Mouse (Mus musculus): ENCODE measurements around the gene Lypla2.

The Lypla2 gene

DNA sequence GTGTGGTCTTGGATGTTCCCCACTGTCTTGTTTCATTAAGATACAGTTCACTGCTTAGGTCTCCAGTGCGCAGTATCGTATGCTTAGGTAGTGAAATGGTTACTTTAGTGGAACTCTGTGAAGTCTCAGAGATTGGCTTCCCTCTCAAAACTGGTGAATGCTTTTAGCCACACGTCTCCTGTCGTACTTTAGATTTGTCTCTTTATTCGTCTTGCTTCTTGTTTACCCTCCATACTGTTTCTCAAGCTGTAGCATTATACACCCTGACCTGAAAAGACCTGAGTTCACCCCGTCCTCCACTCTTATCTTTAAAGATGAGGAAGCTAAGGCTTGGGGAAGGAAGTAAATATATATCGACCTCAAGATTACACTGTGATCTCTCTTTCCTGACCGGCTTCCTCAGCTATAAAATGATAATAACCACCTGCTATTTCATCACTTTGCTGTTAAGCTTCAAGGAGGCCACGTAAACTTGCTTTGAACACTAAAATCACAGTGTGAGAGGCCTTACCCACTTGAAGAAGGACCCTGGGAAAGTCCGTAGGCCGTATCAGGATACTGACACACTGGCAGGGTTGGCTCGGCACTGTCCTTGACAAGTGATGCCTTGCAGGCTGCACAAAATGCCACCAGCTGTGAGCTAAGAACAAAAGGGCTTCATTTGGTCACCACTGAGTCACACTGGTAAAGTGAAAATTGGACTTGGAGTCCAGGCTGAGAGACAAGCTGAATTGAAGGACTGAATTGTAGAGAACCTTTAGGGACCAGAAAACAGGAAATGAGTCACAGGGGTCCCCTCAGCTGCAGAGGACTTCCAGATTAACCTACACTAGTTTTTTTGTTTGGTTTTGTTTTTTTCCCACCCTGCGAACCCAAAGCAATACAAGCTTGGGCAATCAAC lies 735 bp upstream of the Lypla2 start:
- DNase-seq (ENCODE audit: low spot score in 2 of 2): no peak

DNA sequence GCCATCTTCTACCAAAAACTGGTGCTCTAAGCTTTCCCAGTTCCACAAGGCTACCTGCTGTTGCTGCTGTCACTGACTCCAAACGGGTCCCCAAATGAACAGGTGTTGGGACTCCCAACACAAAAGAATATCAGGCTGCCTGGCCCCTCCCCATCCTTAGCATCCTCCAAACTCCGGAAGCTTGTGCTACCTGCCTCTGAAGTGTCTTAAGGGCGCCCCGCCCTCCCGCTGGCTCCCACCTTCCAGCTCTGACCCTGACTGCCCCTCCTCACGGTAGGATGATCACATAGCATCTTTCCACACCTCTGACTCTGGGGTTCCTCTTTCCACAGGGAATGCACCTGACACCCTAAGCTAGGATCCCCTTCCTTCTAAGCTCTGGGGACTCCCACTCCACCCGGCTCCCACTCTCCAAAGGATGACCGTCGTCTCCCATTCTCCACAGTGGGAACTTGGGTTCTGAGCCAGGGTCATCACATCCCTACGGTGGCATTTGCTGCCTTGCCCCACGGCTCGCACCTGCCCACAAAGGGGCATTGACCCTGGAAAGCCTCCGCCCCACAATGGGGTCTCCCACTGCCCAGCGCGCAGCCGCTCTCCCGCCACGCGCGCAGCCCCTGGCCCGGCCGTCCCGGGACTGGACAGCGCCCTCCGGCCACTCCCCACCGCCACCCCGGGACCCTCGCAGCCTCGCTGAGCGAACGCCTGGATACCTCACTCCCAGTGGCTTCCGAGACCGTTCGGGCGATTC lies 446 bp downstream of the Lypla2 start:
- no peak for DNase-seq (ENCODE audit: low spot score in 2 of 2)

DNA sequence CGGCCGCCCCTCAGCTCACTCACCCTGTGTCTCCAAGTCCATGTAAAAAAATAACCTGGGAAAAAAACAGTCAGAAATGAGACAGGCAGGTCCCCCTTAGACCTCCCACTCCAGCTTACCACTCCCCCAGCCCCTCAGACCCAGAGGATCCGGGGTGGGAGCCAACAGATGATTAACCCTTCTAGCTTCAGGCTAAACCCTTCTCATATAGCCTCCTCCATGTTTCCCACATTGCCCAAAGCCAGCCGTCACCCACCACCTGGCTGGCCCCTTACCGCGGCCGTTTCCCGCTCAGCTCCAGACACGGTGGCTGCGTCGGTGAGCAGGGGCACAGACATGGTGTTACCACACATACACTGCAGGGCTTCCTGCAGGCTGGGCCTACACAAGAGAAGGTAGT lies 1.8 kb downstream of the Lypla2 start:
- DNase-seq (ENCODE audit: low spot score in 2 of 2): no peak

DNA sequence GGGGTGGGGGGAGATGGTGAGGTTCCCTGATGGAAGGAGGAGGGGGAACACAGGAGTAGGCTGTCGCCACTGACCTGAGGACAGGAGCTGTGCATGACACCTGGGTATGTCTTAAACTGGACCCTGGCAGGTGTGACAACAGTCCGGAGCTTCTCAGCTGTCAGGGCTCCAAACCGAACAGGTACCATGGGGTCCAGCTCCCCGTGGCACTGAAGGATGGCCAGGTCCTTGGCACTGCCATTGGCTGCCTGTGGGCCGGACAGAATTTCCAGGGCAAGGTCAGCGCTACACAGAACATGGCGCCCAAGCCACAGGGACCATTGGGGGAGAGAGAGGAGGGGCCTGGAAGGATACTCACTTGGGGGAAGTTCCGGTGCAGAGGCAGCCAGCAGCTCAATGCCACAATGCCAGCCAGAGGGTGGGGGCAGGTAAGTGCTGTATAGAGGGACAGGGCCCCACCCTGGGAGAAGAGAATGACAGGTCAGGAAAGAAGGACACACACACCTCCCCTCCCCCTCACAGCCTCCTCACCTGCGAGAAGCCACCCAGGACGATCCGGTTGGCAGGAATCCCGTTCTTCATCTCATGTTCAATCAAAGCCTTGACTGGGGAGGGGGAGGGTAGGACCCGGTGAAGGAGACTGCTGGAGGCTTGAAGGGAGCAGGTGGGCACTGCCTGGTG lies 3.2 kb downstream of the Lypla2 start:
- DNase-seq (ENCODE audit: low spot score in 2 of 2): peak in 1 of 2 experiments; percentile 41

DNA sequence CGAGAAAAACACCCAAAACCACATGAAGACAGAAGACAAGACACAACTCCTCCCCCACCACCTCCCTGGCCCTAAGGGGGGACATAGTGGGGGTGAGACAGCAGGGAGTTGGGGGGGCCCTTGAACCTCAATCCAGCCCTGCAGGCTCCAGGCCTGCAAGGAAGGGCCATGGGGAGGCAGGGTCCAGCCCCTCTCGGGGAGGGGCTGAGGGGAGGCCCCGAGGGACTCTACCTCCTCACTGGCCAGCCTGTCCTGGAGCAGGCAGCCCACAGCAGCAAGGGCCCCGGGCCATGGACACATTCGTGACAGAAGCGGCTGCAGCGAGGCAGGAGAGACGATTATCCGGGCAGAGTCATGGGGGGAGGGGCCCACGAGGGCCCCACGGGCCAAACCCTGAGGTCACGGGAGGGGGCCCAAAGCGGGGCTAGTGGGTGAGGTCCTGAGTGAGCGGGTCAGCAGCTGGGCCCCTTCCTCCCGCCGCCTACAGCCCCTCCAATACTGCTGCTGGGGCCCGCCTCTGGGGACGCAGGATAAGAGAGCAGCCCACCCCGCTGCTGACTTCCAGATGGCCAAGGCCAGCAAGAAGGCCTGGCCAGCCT lies 4.1 kb downstream of the Lypla2 start:
- DNase-seq (ENCODE audit: low spot score in 2 of 2): peak in 1 of 2 experiments; percentile 34

DNA sequence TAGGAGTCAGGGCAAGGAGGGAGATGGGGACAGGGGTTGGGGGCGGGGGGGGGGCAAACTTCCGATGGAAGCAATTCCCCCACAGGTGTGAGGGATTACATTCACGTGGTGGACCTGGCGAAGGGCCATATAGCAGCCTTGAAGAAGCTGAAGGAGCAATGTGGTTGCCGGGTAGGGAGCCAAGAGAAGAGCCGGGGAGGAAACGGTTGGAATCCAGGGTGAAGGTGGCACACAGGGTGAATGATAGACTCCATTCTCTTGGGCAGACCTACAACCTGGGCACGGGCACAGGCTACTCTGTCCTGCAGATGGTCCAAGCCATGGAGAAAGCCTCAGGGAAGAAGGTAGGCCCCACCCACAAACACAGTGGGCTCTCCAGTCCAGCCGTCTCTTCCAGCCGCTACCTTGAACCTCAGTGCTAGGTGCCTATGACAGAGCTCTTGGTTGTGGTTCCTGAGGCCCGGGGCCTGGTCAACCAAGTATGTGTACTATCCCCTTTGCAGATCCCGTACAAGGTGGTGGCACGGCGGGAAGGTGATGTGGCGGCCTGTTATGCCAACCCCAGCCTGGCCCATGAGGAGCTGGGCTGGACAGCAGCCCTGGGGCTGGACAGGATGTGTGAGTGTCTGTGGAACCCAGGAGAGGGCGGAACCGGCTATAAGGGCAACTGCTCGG lies 5.2 kb downstream of the Lypla2 start:
- DNase-seq (ENCODE audit: low spot score in 2 of 2): peak in 1 of 2 experiments; percentile 50

DNA sequence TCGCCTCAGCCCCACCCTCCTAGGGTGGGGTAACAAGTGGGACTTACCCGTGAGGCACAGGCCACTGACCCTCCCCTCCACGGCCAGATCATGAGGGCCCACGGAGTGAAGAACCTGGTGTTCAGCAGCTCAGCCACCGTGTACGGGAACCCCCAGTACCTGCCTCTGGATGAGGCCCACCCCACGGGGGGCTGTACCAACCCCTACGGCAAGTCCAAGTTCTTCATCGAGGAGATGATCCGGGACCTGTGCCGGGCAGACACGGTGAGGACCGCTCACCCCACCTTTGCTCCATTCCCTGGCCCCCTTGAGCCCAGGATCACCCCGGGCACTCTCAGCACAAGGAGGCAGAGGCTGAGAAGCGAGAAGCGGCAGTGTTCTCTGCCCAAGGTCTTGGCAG lies 6.1 kb downstream of the Lypla2 start:
- peak in 1 of 2 experiments; percentile 28 for DNase-seq (ENCODE audit: low spot score in 2 of 2)

DNA sequence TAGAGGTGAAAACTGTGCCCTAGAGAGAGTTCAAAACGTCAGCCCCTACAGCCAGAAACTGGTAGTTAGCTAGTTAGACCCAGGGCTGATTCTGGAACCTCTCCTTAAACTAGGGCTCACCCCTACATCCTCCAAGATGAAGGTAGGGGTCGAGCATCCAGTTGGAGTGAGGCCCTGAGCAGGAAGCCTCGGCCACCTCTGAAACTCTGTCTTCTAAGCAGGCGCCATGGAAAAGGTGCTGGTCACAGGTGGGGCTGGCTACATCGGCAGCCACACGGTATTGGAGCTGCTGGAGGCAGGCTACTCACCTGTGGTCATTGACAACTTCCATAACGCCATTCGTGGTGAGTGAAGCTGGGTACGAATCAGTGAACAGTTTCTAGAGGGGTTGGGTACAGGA lies 7.3 kb downstream of the Lypla2 start:
- no peak for DNase-seq (ENCODE audit: low spot score in 2 of 2)

DNA sequence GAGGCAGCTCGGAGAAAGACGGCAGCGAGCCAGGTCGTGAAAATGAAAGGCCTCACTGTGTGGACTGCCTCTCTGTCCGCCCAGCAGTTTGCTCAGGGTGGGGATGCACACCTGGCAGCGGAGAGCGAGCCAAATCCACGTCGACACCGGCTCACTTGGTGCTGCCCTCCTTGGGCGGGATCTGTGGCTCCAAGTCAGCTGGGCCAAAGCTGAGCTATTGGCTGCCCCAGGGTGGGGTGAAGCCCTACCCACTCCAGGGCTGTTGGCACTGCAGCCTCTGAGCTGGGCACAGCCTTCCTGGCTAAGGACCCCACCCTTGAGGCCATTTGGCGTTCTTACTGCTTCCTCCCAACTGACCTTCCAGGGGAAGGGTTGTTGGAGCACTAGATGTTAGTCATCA lies 8.0 kb downstream of the Lypla2 start:
- peak; percentile 74 to 82 for DNase-seq (ENCODE audit: low spot score in 2 of 2)

DNA sequence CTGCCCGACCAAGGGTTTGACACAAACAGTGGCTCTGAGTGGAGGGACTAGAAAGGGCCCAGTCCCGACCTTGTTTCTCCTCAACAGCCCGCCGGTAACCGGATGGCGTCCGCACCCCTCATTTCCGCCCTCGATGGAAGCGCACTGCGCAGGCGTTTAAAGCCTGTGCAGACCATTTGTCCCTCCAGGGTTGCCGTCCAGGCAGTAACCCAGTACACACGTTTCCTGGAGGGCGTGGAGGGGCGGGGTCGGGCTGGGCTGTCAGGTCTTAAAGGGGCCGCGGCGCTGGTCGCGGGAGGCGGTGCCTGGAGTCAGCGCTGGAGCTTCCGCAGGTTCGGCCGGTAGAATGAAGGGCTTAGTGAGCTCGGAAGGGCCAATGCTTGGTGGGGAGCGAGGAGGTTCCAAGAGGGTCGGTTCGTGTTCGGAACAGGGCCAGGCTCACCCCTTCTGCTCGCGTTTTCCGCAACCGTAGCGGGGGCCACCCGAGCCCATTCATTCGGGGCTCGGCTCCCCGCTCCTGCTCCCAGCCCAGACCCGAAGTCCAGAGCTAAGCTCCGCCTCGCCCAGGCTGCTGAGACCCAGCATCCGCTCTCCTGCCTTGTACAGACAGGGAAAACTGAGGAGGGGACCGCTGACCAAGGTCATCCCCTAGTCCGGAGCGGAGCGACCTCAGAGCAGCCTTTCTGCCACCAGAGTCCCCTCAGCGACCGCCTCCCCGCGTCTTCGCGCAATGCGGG lies 8.8 kb downstream of the Lypla2 start, which contains the start of gene Gale:
Gene Gale, plus strand, starts transcription at position 271 of the 737 bp plus-strand sequence.
- peak; percentile 97 for DNase-seq (ENCODE audit: low spot score in 2 of 2)

DNA sequence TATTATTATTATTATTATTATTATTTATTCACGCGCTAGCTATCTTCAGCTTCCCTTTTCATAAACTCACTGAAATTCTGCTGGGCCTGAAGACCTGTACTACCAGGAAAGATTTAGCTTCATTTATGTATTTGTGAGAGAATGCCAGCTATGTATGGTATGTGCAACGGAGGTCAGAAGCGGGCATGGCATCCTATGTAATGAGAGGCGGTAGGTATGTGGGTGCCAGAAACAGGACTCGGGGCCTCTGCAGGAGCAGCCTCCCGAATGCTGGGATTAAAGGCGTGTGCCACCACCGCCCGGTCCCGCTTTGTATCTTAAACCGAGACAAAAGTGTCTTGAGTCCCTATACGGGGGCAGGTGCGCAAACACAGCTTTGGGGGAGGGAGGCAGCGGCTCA lies 9.5 kb downstream of the Lypla2 start:
- no peak for DNase-seq (ENCODE audit: low spot score in 2 of 2)

DNA sequence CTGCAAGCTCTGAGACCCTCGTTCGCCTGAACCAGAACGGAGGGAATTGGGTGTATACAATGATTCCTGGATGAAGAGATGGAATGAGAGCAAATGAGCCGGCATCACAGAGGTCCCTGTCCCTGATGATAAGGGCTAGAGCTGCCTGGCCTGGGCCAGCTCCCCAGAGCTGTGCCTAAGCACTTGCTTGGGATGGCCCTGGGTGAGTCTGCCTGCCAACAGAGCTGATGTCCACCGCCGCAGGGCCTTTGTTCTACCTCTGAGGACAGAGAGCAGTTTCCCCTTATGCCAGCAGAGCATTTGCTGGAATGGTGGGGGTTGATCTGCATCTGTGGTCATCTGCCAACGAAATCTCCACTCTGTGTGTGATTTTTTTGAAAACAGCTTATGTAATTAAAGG lies 10.2 kb downstream of the Lypla2 start:
- peak in 1 of 2 experiments; percentile 27 for DNase-seq (ENCODE audit: low spot score in 2 of 2)

DNA sequence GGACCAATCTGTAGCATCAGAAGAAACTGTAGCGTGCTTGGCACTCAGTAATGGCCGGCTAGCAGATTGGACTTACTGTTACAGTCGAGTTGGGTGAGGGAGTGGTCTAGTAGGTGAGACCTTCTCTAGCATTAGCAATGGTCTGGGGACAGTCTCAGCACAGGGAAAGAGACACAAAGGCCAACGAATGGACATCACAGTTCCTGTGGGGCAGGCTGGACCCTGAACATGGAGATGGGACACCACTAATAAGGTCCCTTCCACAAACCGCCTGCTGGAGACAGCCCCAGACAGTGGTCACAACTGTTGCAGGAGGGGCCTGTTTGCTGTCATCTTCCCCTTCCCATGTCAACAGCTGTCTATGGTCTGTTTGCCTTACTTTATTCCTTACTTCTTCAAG lies 10.7 kb downstream of the Lypla2 start:
- peak in 1 of 2 experiments; percentile 22 for DNase-seq (ENCODE audit: low spot score in 2 of 2)

DNA sequence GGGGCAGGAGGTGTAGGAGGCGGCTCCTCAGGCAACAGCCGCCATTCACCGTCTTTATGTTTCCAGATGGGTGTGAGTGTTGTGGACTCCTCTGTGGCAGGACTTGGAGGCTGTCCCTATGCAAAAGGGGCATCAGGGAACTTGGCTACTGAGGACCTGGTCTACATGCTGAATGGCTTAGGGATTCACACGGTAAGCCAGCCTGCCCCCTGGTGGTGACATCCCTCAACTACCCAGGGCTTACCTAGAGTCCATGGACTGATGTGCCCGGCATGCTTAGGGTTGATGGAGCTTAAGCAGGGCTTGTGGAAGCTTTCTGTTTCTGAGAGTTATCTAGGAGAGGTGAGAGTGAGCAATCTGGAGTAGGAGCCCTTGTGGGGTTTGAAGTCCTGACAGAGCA lies 11.7 kb downstream of the Lypla2 start:
- peak; percentile 77 to 82 for DNase-seq (ENCODE audit: low spot score in 2 of 2)

DNA sequence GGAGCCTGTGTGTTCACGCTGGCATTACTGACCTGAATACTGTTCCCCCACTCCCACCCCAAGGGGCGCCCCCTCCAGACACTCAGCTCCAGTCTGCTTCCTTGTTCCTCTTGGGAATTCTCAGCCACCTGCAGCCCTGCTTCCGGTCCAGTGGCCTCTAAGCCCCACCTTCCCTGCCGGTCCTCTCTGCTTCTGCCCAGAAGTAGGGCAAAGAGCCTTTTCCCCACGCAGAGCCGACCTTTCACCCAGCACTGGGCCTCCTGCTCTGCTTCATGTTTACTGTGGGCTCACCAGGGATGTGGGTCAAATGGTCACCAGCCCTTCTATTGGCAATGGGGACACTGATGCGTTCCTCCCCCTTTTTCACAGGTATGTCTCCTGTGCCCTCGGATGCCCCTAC lies 14.1 kb downstream of the Lypla2 start:
- no peak for DNase-seq (ENCODE audit: low spot score in 2 of 2)

DNA sequence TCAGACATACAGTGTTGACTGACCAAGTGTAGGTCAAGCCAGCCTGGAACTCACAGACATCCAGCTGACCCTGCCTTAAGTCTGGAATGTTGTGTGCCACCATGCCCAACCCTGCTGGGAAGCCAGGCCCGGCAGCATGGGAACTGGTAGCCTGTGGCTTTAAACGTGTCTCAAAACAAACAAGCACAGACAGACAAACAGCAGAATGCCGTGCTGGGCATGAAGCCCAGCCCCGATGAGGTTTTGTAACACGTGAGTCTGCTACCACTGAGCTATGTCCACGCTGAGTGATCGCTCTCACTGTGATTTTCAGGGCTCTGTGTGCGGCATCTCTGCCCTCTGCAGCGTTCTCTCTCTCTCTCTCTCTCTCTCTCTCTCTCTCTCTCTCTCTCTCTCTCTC lies 16.5 kb downstream of the Lypla2 start:
- DNase-seq (ENCODE audit: low spot score in 2 of 2): peak in 1 of 2 experiments; percentile 19

DNA sequence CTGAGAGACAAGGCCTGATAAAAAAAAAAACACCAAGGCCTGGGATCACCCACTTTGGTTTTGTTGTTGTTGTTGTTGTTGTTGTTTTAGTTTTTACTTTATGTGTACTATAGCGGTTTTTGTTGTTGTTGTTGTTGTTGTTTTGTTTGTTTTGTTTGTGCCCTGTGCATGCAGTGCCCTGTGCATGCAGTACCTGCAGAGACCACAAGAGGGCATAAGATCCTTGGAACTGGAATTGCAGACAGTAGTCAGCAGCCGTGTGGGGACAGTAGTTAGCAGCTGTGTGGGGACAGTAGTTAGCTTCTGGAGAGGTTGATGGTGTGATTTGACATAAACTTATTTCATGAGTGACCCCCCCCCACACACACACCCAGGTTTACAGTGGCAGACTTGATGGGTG lies 18.2 kb downstream of the Lypla2 start:
- DNase-seq (ENCODE audit: low spot score in 2 of 2): peak in 1 of 2 experiments; percentile 79

DNA sequence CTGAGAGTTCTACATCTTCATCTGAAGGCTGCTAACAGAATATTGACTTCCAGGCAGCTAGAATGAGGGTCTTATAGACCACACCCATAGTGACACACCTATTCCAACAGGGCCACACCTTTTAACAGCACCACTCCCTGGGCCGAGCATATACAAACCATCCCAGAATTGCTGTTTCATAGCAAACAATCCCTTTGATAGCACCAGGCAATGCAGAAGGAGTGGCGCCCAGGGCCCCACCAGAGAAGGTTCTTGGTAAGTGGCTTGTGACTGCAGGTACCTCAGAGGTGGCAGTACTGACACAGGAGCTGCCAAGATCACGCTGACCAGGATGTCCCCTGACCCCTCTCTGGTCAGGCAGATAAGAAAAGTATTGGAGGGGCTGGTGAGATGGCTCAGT lies 19.2 kb downstream of the Lypla2 start:
- no peak for DNase-seq (ENCODE audit: low spot score in 2 of 2)

DNA sequence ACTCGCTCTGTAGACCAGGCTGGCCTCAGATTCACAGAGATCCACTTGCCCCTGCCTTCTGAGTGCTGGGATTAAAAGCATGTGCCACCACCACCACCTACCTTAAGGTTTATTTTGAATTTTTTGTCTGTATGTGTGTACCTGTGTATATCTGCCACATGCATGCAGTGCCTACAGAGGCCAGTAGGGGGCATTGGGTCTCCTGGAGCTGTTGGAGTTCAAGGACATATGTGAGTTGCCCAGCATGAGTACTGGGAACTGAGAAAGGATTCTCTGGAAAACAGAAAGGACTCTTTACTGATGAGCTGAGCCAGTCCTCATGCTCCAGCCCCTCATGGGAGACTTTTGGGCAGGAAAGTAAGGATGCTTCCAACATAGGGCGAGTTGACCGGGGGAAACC lies 20.9 kb downstream of the Lypla2 start:
- no peak for DNase-seq (ENCODE audit: low spot score in 2 of 2)

DNA sequence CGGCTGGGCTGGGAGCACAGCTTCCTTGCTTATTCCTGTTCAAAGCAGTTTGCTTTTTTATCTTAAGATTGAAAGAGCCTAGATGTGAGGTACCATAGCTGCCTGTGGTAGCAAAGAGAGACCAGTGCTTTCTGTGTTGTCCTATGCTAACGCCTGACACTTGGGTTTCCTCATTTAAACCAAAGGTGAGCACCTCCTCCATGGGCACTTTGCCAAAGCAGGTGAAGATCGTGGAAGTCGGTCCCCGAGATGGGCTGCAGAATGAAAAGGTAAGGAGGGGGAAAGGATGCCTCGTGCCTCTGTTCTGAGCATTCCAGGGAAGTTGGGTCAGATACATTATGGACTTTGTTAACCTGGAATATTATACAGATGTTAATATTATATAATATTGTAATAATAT lies 22.1 kb downstream of the Lypla2 start:
- DNase-seq (ENCODE audit: low spot score in 2 of 2): no peak

DNA sequence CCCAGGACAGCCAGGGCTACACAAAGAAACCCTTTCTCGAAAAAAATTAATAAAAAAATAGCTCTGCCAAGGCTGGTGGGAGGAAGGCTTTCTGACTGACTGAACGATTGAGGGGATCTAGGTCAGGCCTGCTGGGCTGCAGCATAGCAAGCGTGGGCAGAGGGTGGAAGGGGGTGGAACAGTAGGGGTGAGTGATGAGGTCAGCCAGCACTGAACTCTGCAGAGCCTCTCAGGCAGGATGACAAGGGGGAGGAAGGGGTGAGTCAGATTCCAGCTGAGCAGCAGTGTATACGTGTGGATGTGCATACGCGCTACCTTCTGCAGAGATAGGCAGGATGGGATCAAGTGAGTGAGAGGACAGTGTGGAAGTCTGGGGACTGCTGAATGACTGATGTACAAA lies 22.5 kb downstream of the Lypla2 start:
- peak in 1 of 2 experiments; percentile 32 for DNase-seq (ENCODE audit: low spot score in 2 of 2)
